In genomic region chr17:71164991-71165390, GRCm38 (mm10) we compare ENCODE assay signal across 8 mouse cellular contexts. TPM values are rescaled to one million over a fixed set of nuclear protein-coding genes. Genes with fewer than 3 reads are reported as not detected.
DNase-seq lines count a peak whose midpoint lies in the region; ATAC-seq and TF ChIP-seq lines count a peak whose summit lies in the region.

No protein-coding gene starts in this region.

- no peaks in the 10 kb centered on the region for H3K36me3 ChIP-seq in splenic B cell, adult 2 months (ENCODE audit: control insufficient read depth, insufficient read depth, low read length, poor library complexity, severe bottlenecking)
- H3K36me3 ChIP-seq in midbrain, postnatal 0 days (ENCODE audit: insufficient read depth, low read length): no peaks in the 10 kb centered on the region
- H3K36me3 ChIP-seq in hindbrain, embryonic 10.5 days: no peaks in the 10 kb centered on the region

- no peaks in the 10 kb centered on the region for H3K4me1 ChIP-seq in midbrain, postnatal 0 days (ENCODE audit: insufficient read depth, low read length)
- 0 out of 2 replicates have a peak, but pooled peaks cover 2% of the 10 kb centered on the region for H3K4me1 ChIP-seq in hindbrain, embryonic 10.5 days (replicated peaks)

- ATAC-seq in midbrain, postnatal 0 days (ENCODE audit: low FRiP score): no peak

- H3K9me3 ChIP-seq in midbrain, postnatal 0 days (ENCODE audit: low read length): no peaks in the 10 kb centered on the region
- H3K9me3 ChIP-seq in hindbrain, embryonic 10.5 days: no peaks in the 10 kb centered on the region

- peak; percentile 34 to 57 for DNase-seq in frontal cortex, adult 2 months (ENCODE audit: extremely low spot score in 1 of 2, low spot score in 1 of 2)
- no peak for DNase-seq in frontal cortex, postnatal 25 days (ENCODE audit: low spot score in 2 of 2)
- peak; percentile 47 to 54 for DNase-seq in right cerebral cortex, adult 2 months (ENCODE audit: low spot score in 2 of 2)
- no peak for DNase-seq in right cerebral cortex, postnatal 10 days (ENCODE audit: low spot score in 2 of 2)
- DNase-seq in layer of hippocampus, postnatal 36 days: peak; percentile 33 to 41
- peak; percentile 51 for DNase-seq in splenic B cell, adult 2 months (ENCODE audit: low read depth, low spot score)
- DNase-seq in midbrain, postnatal 0 days (ENCODE audit: low spot score): no peak
- no peak for DNase-seq in hindbrain, embryonic 10.5 days (ENCODE audit: low spot score)

- H3K4me3 ChIP-seq in midbrain, postnatal 0 days (ENCODE audit: low read depth, low read length): no peak overlapping the region
- no peak overlapping the region for H3K4me3 ChIP-seq in hindbrain, embryonic 10.5 days

- no peak overlapping the region for H3K27ac ChIP-seq in midbrain, postnatal 0 days (ENCODE audit: low read depth, low read length)
- H3K27ac ChIP-seq in hindbrain, embryonic 10.5 days: no peak overlapping the region

- TF ChIP-seq CTCF in midbrain, postnatal 0 days (IDR thresholded peaks at IDR 0.05): no peak

- H3K9ac ChIP-seq in midbrain, postnatal 0 days (replicated peaks; ENCODE audit: low read length, poor library complexity, severe bottlenecking): no peak overlapping the region

- no peak overlapping the region for H3K4me2 ChIP-seq in midbrain, postnatal 0 days (ENCODE audit: low read depth, low read length, poor library complexity, severe bottlenecking)

- 82% methylated on average over 6 of the region's 6 CpGs for WGBS in midbrain, postnatal 0 days
- WGBS in hindbrain, embryonic 10.5 days: 86% methylated on average over 6 of the region's 6 CpGs

- H3K27me3 ChIP-seq in splenic B cell, adult 2 months (ENCODE audit: control insufficient read depth, insufficient read depth, low read length, poor library complexity, severe bottlenecking): no peaks in the 10 kb centered on the region
- H3K27me3 ChIP-seq in midbrain, postnatal 0 days (ENCODE audit: insufficient read depth, low read length): no peaks in the 10 kb centered on the region
- no peaks in the 10 kb centered on the region for H3K27me3 ChIP-seq in hindbrain, embryonic 10.5 days (ENCODE audit: insufficient read depth, poor library complexity, severe bottlenecking)

RNA-seq across cellular contexts. Expression of gene Lpin2, which starts 17.4 kb away (rescaled TPM):
- polyA plus RNA-seq in frontal cortex, adult 2 months (2012; rRNA removed): 44.9 and 47.1 TPM in 2 replicates
- 100 to 1,000 TPM; 103 to 118 TPM for total RNA-seq in layer of hippocampus, postnatal 36 days (2021)
- total RNA-seq in midbrain, postnatal 0 days (2014; rRNA removed): 53.4 and 61.7 TPM in 2 replicates
- 33.0 and 39.1 TPM in 2 replicates for polyA plus RNA-seq in midbrain, postnatal 0 days (2015; fragmentation: Nextera tagmentation; extraction: Ambion mirVana)
- polyA plus RNA-seq in hindbrain, embryonic 10.5 days (2016; fragmentation: Nextera tagmentation; extraction: Ambion mirVana): 31.1 and 33.9 TPM in 2 replicates

Comparison
In these comparisons a context has a peak if more than half of its experiments do, and no peak if none do; other contexts are left out.
1. DNase-seq: peak in frontal cortex, adult 2 months (2 of 2), right cerebral cortex, adult 2 months (2 of 2), layer of hippocampus, postnatal 36 days (2 of 2) and splenic B cell, adult 2 months (single experiment); none in frontal cortex, postnatal 25 days (0 of 2), right cerebral cortex, postnatal 10 days (0 of 2), midbrain, postnatal 0 days (single experiment) and hindbrain, embryonic 10.5 days (single experiment).